11 mouse cellular contexts compared by ENCODE assay signal in the genomic region with DNA sequence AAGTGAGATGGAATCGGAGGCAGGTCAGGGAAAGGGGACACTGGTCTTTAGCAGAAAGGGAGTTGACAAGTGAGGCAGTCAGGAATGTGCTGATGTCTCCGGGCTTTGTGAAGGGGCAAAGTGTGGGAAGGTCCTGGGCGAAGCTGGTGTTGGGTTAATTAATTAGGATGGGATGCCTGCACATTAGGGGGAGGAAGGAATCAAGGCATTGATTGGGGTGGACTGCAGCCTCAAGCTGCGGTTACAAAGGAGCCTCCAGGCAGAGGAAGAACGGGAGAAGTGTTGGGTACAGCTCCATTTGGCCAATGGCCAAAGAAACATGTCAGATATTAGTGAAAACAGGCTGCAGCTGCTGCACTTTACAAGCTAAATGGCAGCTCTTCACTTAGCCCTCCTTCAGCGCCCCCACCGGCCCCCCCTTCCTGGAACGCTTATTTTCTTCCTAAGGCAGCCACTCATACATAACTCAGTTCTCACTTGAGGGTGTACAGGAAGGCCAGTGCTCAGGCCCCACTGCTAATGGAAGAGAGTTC. TPM values are rescaled to one million over a fixed set of nuclear protein-coding genes. Genes with fewer than 3 reads are reported as not detected.
DNase-seq lines count a peak whose midpoint lies in the region; ATAC-seq lines count a peak whose summit lies in the region.
"Had no signal": no experiment of that assay in that cellular context is flagged by ENCODE, and none has a peak within 500 bp of the region (broad histone marks: within the 10 kb centered on the region; RNA-seq: fewer than 3 reads in every experiment).

No protein-coding gene starts in this region.

- H3K9me3 ChIP-seq in neural tube, embryonic 14.5 days (ENCODE audit: control insufficient read depth, low read length) = no peaks in the 10 kb centered on the region
- no peaks in the 10 kb centered on the region for H3K9me3 ChIP-seq in kidney, embryonic 15.5 days (replicated peaks)

- 40% methylated on average over 8 of the region's 8 CpGs for WGBS in neural tube, embryonic 14.5 days
- 11% methylated on average over 8 of the region's 8 CpGs for WGBS in kidney, embryonic 15.5 days

- ATAC-seq in cerebellum, adult (ENCODE audit: insufficient number of reproducible peaks, low FRiP score, low TSS enrichment) = no peak
- peak; percentile 60; the same call in 1 of the 2 replicates for ATAC-seq in neural tube, embryonic 14.5 days (ENCODE audit: low read depth)
- peak; percentile 93 for ATAC-seq in kidney, embryonic 15.5 days (replicated peaks; ENCODE audit: low FRiP score)

- peak; percentile 12 to 15 for DNase-seq in cerebellum, postnatal 10 days
- no peak for DNase-seq in neural tube, embryonic 10.5 days (ENCODE audit: extremely low spot score, low spot score)
- peak; percentile 86 for DNase-seq in retina, postnatal 1 day
- DNase-seq in gastrocnemius, adult 8-10 months (ENCODE audit: low spot score in 2 of 2) = no peak
- no peak for DNase-seq in thymus, adult 18-20 months
- DNase-seq: thymus, postnatal 36 days had no signal

- H3K4me1 ChIP-seq in neural tube, embryonic 14.5 days (ENCODE audit: control insufficient read depth, insufficient read depth, low read length) = no peaks in the 10 kb centered on the region
- H3K4me1 ChIP-seq in kidney, embryonic 15.5 days = peaks cover 14% of the 10 kb centered on the region

- no peaks in the 10 kb centered on the region for H3K36me3 ChIP-seq in neural tube, embryonic 14.5 days (ENCODE audit: control insufficient read depth, insufficient read depth, low read length)
- no peaks in the 10 kb centered on the region for H3K36me3 ChIP-seq in kidney, embryonic 15.5 days

- no peak overlapping the region for H3K27ac ChIP-seq in neural tube, embryonic 14.5 days (ENCODE audit: low read depth, low read length)
- peak overlapping the region; percentile 86 for H3K27ac ChIP-seq in kidney, embryonic 15.5 days
- H3K27ac ChIP-seq: liver, embryonic 14.5 days had no signal

- no peaks in the 10 kb centered on the region for H3K27me3 ChIP-seq in neural tube, embryonic 14.5 days (ENCODE audit: control insufficient read depth, insufficient read depth, low read length)
- H3K27me3 ChIP-seq in kidney, embryonic 15.5 days = no peaks in the 10 kb centered on the region

- H3K4me2 ChIP-seq in neural tube, embryonic 14.5 days (ENCODE audit: low read depth, low read length) = no peak overlapping the region
- H3K4me2 ChIP-seq in kidney, embryonic 15.5 days = peak overlapping the region; percentile 19; the same call in 1 of the 2 replicates

- H3K9ac ChIP-seq in neural tube, embryonic 14.5 days (replicated peaks; ENCODE audit: low read depth, low read length) = no peak overlapping the region
- H3K9ac ChIP-seq in kidney, embryonic 15.5 days = no peak overlapping the region
- H3K9ac ChIP-seq: liver, embryonic 14.5 days had no signal

- no peak overlapping the region for H3K4me3 ChIP-seq in neural tube, embryonic 14.5 days (ENCODE audit: low read depth, low read length)
- H3K4me3 ChIP-seq in kidney, embryonic 15.5 days (replicated peaks) = no peak overlapping the region

RNA-seq across cellular contexts. Expression of a gene that starts 48.5 kb away (rescaled TPM):
- not detected in 2 replicates for polyA plus RNA-seq in neural tube, embryonic 14.5 days (2014; fragmentation: Nextera tagmentation; extraction: Ambion mirVana)
- 325 and 329 TPM in 2 replicates for polyA plus RNA-seq in kidney, embryonic 15.5 days (2015; fragmentation: Nextera tagmentation; extraction: Ambion mirVana)
- total RNA-seq in gastrocnemius, adult 8-10 months (2022) = not detected
- total RNA-seq: common myeloid progenitor, adult 5-6 weeks had no signal

Comparison
In these comparisons a context has a peak if more than half of its experiments do, and no peak if none do; other contexts are left out.
1. DNase-seq: peak in cerebellum, postnatal 10 days (2 of 2) and retina, postnatal 1 day (single experiment); none in neural tube, embryonic 10.5 days (single experiment), gastrocnemius, adult 8-10 months (0 of 2) and thymus, adult 18-20 months (0 of 2).
2. RNA of a gene that starts 48.5 kb away (polyA plus RNA-seq): 325 to 329 TPM in kidney, embryonic 15.5 days; not detected in neural tube, embryonic 14.5 days; every median in the first group is over 100 times any median in the second.